Mouse (Mus musculus) T-helper 17 cell (primary cell): ENCODE results near the gene Tacr1.

ENCODE experiments used
- in situ Hi-C, 2 experiments: fragments of 300-600 bp; cut with MboI, MseI; formaldehyde crosslinking; loops; 1 replicate in 1 of 2; 2 replicates in 1 of 2; pipeline ENCODE4 v1.15.1; 2025; ENCODE audit warnings: high pct_unique_total_duplicates in 2 of 2

Gene Tacr1

GRCm38 (mm10) chr6:82525107-82525867 is 123.2 kb downstream of the Tacr1 start:
- in situ Hi-C loops: no loop called here

- in situ Hi-C loops: no loop called here
Measured at GRCm38 (mm10) chr6:82528631-82529030, 126.5 kb downstream of the Tacr1 start.

GRCm38 (mm10) chr6:82536641-82537040 is 134.5 kb downstream of the Tacr1 start:
- in situ Hi-C loops: no loop called here

GRCm38 (mm10) chr6:82549270-82549669 is 147.1 kb downstream of the Tacr1 start:
- in situ Hi-C loops: no loop called here

- in situ Hi-C loops: loop anchor here in 1 of 2 experiments (5.0 kb wide), 1 partner anchor 107 kb away; no protein-coding TSS in a partner anchor
Measured at GRCm38 (mm10) chr6:82575445-82575844, 173.3 kb downstream of the Tacr1 start.

- in situ Hi-C loops: no loop called here
Measured at GRCm38 (mm10) chr6:82585396-82585795, 183.3 kb downstream of the Tacr1 start.

- in situ Hi-C loops: no loop called here
Measured at GRCm38 (mm10) chr6:82589387-82589786, 187.3 kb downstream of the Tacr1 start.

GRCm38 (mm10) chr6:82595461-82596090 is 193.4 kb downstream of the Tacr1 start:
- in situ Hi-C loops: no loop called here

GRCm38 (mm10) chr6:82603228-82603627 is 201.1 kb downstream of the Tacr1 start:
- in situ Hi-C loops: no loop called here

GRCm38 (mm10) chr6:82603665-82604064 is 201.5 kb downstream of the Tacr1 start:
- in situ Hi-C loops: no loop called here

- in situ Hi-C loops: loop anchor here in 1 of 2 experiments (5.0 kb wide), 2 partner anchors 108 to 617 kb away; no protein-coding TSS in a partner anchor
Measured at GRCm38 (mm10) chr6:82604791-82605190, 202.7 kb downstream of the Tacr1 start.

- in situ Hi-C loops: loop anchor here in 1 of 2 experiments (5.0 kb wide), 2 partner anchors 104 to 621 kb away; no protein-coding TSS in a partner anchor
Measured at GRCm38 (mm10) chr6:82608756-82609155, 206.6 kb downstream of the Tacr1 start.

- in situ Hi-C loops: loop anchor here in 1 of 2 experiments (5.0 kb wide), 2 partner anchors 103 to 622 kb away; no protein-coding TSS in a partner anchor
Measured at GRCm38 (mm10) chr6:82609339-82609926, 207.3 kb downstream of the Tacr1 start.
